Mouse (Mus musculus) ES-E14 (cell line): ENCODE data around the gene Aftph.

Experiments used
- ZC3H11A ChIP-seq: IDR thresholded peaks from 2 replicates; pipeline ENCODE4 v1.6.1; 2012; ENCODE audit warnings: low read depth, mild to moderate bottlenecking, inconsistent platforms, low read length, borderline replicate concordance
- ZNF384 ChIP-seq: IDR thresholded peaks from 2 replicates; pipeline ENCODE4 v1.6.1; 2012; ENCODE audit warnings: low read depth, low read length, inconsistent platforms

- TF ChIP-seq ZC3H11A: no peak
- no peak for TF ChIP-seq ZNF384
Measured at GRCm38 (mm10) chr11:20642321-20642720, 99.1 kb downstream of the Aftph start.
